Mouse (Mus musculus) megakaryocyte, embryonic 14.5 days (primary cell): Measurements from ENCODE around the gene Jmjd4. TPM values are rescaled to one million over a fixed set of nuclear protein-coding genes. Genes with fewer than 3 reads are reported as not detected.

Experiments used
- H3K27me3 ChIP-seq: replicated peaks from 2 replicates; pipeline ENCODE3; 2012; ENCODE audit warnings: inconsistent platforms
- H3K36me3 ChIP-seq: replicated peaks from 2 replicates; pipeline ENCODE3; 2012; ENCODE audit warnings: low read length, inconsistent platforms, mixed read lengths
- H3K4me1 ChIP-seq: 2 replicates; pipeline ENCODE4 v1.6.1; 2012; ENCODE audit warnings: inconsistent platforms
- H3K4me3 ChIP-seq: replicated peaks from 2 replicates; pipeline ENCODE3; 2012; ENCODE audit warnings: moderate library complexity, mild to moderate bottlenecking, inconsistent platforms
- H3K9me3 ChIP-seq: 2 replicates; pipeline ENCODE4 v1.6.1; 2012; ENCODE audit warnings: inconsistent platforms
- FLI1 ChIP-seq: IDR thresholded peaks from 2 replicates; pipeline ENCODE4 v1.6.1; 2012; ENCODE audit warnings: low read length, inconsistent platforms, mixed read lengths
- GATA1 ChIP-seq: IDR thresholded peaks from 3 replicates; pipeline ENCODE4 v1.6.1; 2012; ENCODE audit warnings: mixed read lengths, low read length, inconsistent platforms, borderline replicate concordance
- polyA plus RNA-seq: library from polyadenylated mRNA; stranded (reverse); fragments of >175 nt; gene quantifications from 2 replicates; pipeline ENCODE4 v1.2.3, GENCODE M21; 2012; ENCODE audit warnings: low replicate concordance; ENCODE audit not compliant: insufficient read depth

The Jmjd4 gene
- 2.6 and 3.6 TPM in 2 replicates for polyA plus RNA-seq

DNA sequence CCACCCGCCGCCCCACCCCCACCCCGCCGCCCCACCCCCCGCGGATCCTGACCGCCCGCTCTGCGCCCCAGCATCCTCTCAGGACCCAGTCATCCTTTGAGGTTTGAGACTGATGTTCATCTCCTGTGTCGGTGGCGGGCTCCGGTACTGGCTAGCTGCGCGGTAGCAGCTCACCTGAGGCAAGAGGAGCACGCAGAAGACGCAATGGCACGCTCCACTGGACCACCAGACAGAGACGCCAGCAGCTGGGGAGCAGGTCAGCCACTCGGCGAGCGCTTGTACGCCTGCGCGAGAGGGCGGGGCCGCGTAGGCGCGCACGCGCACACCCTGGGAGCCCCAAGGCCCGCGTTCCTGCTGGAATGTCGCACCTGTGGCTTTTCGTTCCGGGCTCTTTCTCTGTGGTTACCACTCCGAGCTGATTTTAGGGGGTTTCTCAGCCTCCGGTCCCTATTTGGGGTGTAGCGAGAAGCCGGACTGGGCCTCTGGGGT lies at the start of gene Jmjd4:
TSS of gene Jmjd4 (plus strand) at position 305 of the 489 bp plus-strand sequence.
- TF ChIP-seq GATA1 (no peak), FLI1 (no peak)

DNA sequence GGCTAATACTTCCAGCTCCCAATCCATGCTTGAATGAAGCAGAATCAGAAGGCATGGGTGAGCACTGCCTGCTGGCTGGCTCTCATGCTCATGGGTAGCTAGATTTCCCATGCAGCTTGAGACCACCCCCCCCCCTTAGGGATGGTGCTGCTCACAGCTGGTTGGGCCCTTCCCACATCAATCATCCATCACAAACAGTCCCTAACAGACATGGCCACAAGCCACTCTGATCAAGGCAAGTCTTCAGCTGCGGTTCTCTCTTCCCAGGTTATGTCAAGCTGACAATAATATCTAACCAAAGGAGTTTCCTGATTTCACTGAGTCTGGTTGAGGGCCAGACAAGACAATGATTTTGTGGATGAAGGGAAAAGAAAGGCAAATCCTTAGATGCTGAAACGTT lies 49.0 kb upstream of the Jmjd4 start:
- Histone ChIP-seq H3K4me1 (peaks cover 57% of the 10 kb centered on the region), H3K9me3 (no peaks in the 10 kb centered on the region; the same call in 1 of the 2 replicates), H3K27me3 (peaks cover 85% of the 10 kb centered on the region), H3K36me3 (peaks cover 31% of the 10 kb centered on the region), H3K4me3 (no peak overlapping the region)
- no peak for TF ChIP-seq GATA1
- no peak for TF ChIP-seq FLI1

More for the DNA sequence above, at the start of gene Jmjd4:
- Histone ChIP-seq H3K4me3 (peak within 1 kb of the TSS; percentile 99), H3K4me1 (peaks cover 31% of the 10 kb centered on the region), H3K36me3 (peaks cover 31% of the 10 kb centered on the region), H3K9me3 (no peaks in the 10 kb centered on the region), H3K27me3 (peaks cover 9% of the 10 kb centered on the region)

DNA sequence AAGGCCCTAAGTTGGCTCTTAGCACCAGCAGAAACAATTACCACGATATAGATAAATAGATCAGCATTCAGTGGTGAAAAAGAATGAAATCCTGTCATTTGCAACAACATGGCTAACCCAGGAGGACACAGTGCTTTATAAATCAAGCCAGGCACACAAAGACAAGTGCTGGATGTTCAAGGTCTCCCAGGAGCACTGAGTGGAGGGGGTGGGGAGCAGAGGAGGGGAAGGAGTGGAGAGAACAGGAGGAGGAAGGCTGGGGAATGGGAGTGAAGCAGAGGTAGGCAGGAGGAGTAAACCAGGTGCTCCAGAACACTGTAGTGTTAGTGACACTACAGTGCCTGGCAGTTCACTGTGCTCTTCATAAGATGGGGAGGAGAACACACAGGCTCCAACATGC lies 44.1 kb upstream of the Jmjd4 start:
- peaks cover 32% of the 10 kb centered on the region for H3K4me1 ChIP-seq
- H3K9me3 ChIP-seq = no peaks in the 10 kb centered on the region
- H3K4me3 ChIP-seq = no peak overlapping the region
- TF ChIP-seq FLI1 (no peak), GATA1 (no peak)
- peaks cover 77% of the 10 kb centered on the region for H3K27me3 ChIP-seq
- H3K36me3 ChIP-seq = peaks cover 67% of the 10 kb centered on the region

DNA sequence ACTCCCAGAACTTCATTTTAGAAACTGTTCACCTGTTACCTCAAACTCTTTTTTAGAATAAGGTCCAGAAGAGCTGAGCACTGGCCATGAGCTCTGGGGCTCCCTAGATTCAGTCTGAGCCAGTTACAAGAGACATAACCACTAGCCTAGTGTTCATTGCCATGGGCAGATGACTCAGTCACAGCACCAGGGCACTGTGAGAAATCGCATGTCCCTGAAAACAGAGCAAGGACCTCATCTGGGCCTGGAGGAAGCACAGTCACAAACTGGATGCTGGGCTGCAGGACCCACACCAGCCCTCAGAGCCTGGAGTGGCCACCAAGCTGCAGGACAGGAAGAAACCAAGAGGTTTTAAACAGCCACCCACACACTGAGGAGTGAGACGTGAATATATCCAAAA lies 39.0 kb upstream of the Jmjd4 start:
- H3K27me3 ChIP-seq = peaks cover 78% of the 10 kb centered on the region
- H3K9me3 ChIP-seq = peaks cover 4% of the 10 kb centered on the region
- H3K36me3 ChIP-seq = peaks cover 71% of the 10 kb centered on the region
- H3K4me1 ChIP-seq = peaks cover 44% of the 10 kb centered on the region
- H3K4me3 ChIP-seq = no peak overlapping the region
- no peak for TF ChIP-seq GATA1
- TF ChIP-seq FLI1 = no peak

DNA sequence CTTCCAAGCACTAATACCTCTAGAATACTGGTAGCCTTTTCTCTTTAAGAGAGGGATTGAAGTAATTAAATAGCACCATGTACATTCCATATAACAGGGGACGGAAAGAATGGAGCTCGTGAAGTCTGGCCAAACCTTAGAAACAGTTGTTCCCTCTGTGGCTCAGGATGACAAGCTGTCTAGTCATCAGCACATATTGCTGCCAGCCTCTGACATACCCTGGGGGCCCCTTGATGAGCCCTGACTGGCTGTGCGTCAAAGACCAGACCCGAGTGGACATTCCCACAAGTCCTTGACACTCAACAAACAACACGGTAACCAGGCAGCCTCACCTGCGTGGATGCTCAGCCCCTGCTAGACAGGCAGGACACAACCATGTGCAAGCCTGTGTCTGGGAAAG lies 37.8 kb upstream of the Jmjd4 start:
- H3K9me3 ChIP-seq = peaks cover 4% of the 10 kb centered on the region
- no peak overlapping the region for H3K4me3 ChIP-seq
- peaks cover 44% of the 10 kb centered on the region for H3K4me1 ChIP-seq
- peaks cover 65% of the 10 kb centered on the region for H3K36me3 ChIP-seq
- TF ChIP-seq GATA1 (no peak), FLI1 (no peak)
- H3K27me3 ChIP-seq = peaks cover 77% of the 10 kb centered on the region

DNA sequence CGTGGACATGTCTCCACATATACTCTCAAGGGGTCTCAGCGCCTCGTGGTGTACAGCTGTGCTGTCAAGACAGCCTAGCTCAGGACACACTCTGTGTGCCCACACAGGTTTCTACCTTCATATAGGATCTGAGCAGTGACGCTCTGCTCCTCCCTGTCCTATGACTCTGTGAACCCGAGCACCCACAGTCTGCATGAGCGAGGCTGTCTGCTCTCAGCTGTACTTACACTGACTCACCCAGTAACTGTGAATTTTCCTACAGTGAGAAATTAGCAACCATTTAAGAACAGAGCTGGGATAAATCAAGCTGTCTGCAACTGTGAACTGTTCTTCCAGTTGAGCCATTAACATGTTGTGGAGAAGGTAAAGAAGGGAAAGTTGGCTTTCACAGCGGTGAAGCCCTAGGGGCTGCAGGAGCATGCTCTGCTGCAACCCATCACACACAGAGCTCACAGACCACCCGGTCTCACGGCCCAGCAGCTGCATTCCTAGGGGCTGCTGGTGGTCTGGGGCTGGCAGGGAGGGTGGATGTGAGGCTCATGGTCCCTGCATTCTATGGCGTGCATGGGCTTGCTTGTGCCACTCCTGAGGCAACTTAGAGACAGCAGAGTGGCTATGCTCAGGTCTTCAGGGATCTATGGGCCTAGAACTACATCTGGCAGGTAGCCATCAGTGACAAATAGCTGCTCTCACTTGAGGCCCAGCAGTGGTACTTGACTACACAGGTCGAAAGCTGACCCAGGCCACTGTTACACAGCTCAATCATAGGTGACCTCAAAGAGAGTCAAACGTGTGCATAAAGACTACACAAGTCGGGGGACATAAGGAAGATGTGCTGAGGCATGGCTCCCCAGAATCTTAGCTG lies 36.6 kb upstream of the Jmjd4 start:
- peaks cover 4% of the 10 kb centered on the region for H3K9me3 ChIP-seq
- H3K4me1 ChIP-seq = peaks cover 55% of the 10 kb centered on the region
- no peak overlapping the region for H3K4me3 ChIP-seq
- TF ChIP-seq FLI1 = no peak
- no peak for TF ChIP-seq GATA1
- H3K36me3 ChIP-seq = peaks cover 59% of the 10 kb centered on the region
- H3K27me3 ChIP-seq = peaks cover 74% of the 10 kb centered on the region

DNA sequence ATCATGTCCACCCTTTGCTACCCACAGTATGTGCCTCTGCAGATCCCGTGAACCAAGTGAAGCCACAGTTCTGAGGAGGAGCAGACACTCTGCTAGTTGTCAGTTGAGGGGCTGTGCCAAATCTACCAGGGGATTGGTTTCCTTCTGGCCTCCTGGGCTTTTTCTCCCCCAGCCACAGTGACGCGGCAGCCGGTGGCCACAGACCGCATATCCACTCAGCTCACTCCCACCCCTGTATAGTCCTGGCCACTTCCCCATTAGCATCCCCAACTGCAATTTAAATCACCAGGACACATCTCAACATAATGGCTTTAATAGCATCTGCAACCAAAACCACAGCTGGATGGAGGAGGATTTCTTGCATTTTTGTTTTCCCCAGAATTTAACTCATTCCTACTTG lies 31.1 kb upstream of the Jmjd4 start:
- Histone ChIP-seq H3K4me1 (peaks cover 73% of the 10 kb centered on the region), H3K36me3 (peaks cover 54% of the 10 kb centered on the region), H3K9me3 (peaks cover 4% of the 10 kb centered on the region), H3K27me3 (peaks cover 74% of the 10 kb centered on the region), H3K4me3 (peak overlapping the region; percentile 64)
- TF ChIP-seq GATA1 (no peak; the same call in 2 of the 3 replicates), FLI1 (no peak)

DNA sequence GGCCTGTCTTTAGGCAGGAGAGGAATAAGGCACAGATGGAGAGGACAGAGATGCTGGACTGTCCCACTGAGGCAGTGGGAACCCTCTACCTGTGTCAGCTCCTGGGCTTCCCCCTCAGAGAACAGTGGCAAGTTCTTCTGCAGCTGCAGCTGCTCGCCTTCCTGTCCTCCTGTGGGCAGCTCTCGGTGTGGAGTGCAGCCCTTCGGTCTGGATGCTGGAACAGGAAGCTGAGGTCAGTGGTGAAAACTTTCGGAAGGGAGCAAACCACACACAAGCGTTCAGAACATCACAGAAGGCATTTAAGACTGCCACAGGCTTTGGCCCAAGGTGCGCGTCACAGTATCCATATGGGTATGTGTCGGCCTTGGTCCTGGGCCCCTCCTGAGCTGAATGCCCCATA lies 28.4 kb upstream of the Jmjd4 start:
- TF ChIP-seq GATA1 = no peak
- no peak for TF ChIP-seq FLI1
- peaks cover 80% of the 10 kb centered on the region for H3K4me1 ChIP-seq
- H3K4me3 ChIP-seq = peak overlapping the region; percentile 79
- peaks cover 71% of the 10 kb centered on the region for H3K27me3 ChIP-seq
- H3K36me3 ChIP-seq = peaks cover 62% of the 10 kb centered on the region
- H3K9me3 ChIP-seq = peaks cover 4% of the 10 kb centered on the region; the same call in 1 of the 2 replicates

DNA sequence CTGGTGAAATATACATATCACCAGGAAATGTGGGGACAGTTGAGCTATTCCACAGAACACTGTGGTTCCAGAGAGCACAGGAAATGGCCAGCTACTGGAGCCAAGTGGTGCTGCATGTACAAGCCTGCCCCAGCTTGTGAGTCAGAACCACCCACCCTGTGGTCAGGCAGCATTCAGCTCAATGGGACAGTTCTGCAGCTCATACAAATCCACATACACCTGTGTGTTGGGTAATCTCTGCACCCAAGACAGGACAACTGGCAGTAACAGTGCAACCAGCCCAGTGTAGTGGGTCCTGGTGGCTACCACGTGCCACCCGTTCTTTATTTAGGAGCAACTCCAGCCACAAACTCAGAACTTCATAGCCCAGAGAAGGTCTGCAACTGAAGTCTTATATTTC lies 27.9 kb upstream of the Jmjd4 start:
- no peak for TF ChIP-seq GATA1
- no peak for TF ChIP-seq FLI1
- peaks cover 62% of the 10 kb centered on the region for H3K36me3 ChIP-seq
- peaks cover 81% of the 10 kb centered on the region for H3K4me1 ChIP-seq
- H3K4me3 ChIP-seq = peak overlapping the region; percentile 83
- peaks cover 4% of the 10 kb centered on the region; the same call in 1 of the 2 replicates for H3K9me3 ChIP-seq
- H3K27me3 ChIP-seq = peaks cover 71% of the 10 kb centered on the region

DNA sequence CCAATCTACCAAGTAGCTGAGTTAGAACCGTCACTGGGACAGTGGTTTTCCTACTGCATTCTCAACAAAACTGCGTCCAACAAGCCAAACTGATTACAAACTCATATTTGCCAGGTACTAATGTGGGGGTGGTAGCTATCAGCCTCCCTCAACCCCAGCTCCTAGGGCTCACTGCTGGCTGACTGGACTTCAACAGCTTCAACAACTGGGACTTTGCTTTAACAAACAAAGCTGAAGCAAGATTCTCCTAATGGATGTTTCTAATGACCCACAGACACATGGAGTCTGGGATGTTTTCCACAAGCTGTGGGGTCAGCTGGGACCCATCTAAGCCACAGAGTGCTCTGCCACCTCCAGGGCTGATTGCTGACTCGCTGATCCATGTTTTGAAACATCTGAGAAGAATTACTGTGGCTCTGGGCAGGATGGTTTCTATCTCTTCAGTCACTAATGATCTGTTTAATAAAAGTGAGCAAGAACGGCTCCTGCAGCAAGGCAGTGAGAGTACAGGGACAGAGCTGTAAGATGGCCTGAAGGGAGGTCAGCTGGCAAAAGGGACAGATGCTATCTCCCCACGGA lies 26.7 kb upstream of the Jmjd4 start:
- H3K36me3 ChIP-seq = peaks cover 65% of the 10 kb centered on the region
- H3K9me3 ChIP-seq = peaks cover 4% of the 10 kb centered on the region; the same call in 1 of the 2 replicates
- H3K4me3 ChIP-seq = no peak overlapping the region
- H3K4me1 ChIP-seq = peaks cover 71% of the 10 kb centered on the region
- peaks cover 70% of the 10 kb centered on the region for H3K27me3 ChIP-seq
- TF ChIP-seq FLI1 = no peak
- no peak for TF ChIP-seq GATA1
